Mouse (Mus musculus) liver, embryonic 14.5 days (tissue): ENCODE measurements around the gene Arg1.

Source experiments
- CTCF ChIP-seq: IDR thresholded peaks from 2 replicates; pipeline ENCODE4 v1.5.1; 2016; ENCODE audit warnings: antibody characterized with exemption, low read depth, control low read depth
- EP300 ChIP-seq: IDR thresholded peaks from 2 replicates; pipeline ENCODE4 v1.6.1; 2016; ENCODE audit warnings: antibody characterized with exemption, low read depth

DNA sequence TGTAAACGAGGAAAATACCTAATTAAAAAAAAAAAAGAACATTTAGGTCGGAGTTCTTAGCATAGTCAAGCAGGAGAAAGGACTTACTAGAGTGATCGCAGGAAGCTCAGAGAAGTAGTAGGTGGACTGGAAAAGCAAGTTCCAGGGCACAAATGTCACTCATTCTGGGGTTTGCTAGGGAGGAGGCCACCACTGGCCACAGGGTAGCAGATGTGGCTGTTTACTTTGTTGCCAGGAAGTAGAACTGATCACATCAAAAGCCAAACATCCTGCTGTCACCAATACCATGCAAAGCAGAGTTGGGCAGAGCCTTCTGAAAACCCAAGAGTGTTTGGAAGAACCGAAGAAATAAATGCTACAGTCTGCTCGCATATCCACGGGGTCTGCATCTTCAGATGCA, 26.6 kb upstream of the Arg1 start:
- TF ChIP-seq CTCF, result no peak
- TF ChIP-seq EP300, result no peak
